Mouse (Mus musculus): Measurements from ENCODE around the gene Nxnl1. TPM values are rescaled to one million over a fixed set of nuclear protein-coding genes. Genes with fewer than 3 reads are reported as not detected.

Gene Nxnl1
- total RNA-seq, 2 experiments from 2014 or later: 0.82 to 0.84 TPM

- no peak for DNase-seq
Measured at GRCm38 (mm10) chr8:71580201-71580600, 13.8 kb upstream of the Nxnl1 start.

GRCm38 (mm10) chr8:71579476-71579875 is 13.1 kb upstream of the Nxnl1 start:
- DNase-seq: peak; percentile 83

DNA sequence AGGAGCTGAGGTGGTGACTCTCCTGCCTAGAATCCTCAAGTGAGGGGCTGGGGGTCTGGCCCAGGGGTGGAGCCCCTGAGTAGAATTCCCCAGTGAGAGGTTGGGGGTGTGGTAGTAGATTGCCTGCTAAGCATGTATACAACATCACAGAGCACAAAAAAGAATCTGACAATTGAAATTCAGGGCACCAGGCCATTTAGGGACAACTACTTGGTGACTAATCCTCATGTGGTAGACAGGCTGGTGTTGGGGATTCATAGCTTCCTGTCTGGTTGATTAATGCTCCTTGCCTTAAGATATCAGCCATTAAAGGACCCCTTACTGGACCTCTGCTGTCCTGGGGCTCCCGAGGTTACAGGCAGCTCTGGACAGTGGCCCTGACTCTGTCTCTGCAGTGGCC is 12.6 kb upstream of the Nxnl1 start:
- no peak for DNase-seq

- DNase-seq: no peak
Measured at GRCm38 (mm10) chr8:71577856-71578387, 11.5 kb upstream of the Nxnl1 start.

DNA sequence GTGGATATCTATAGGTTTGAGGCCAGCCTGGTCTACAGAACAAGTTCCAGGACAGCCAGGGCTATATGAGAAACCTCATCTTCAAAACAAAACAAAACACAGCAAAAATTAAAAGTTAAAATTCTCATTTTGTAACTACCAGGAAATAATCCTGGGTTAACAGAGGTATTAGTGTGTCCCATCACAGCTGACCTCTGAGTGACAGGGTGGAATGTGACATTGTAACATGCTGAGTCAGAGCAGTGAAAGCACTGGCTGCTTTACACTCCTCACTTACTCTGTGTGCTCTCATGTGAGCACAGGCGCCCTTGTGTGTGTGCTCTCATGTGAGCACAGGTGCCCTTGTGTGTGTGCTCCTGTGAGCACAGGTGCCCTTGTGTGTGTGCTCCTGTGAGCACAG is 8.6 kb upstream of the Nxnl1 start:
- DNase-seq: no peak

DNA sequence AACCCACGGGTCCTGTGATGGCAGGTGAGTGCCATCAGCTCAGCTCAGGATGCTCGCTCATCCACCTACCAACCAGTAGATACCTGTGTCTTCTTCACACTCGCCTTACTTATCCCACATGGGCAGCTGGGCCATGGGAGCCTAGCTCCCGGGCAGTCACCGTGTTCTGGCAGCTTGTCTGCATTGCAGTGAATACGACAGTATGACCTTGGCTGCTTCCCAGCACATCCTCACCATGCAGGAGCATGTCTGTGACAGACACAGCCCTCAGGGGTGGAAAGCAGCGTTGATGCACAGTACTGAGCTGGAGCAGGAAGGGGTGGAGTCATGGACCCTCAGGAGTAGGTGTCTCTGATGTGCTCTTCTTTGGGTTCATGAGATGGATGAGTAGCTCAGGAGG is 8.0 kb upstream of the Nxnl1 start:
- DNase-seq: peak; percentile 73

GRCm38 (mm10) chr8:71572847-71573633 is 6.6 kb upstream of the Nxnl1 start:
- DNase-seq: peak; percentile 84

DNA sequence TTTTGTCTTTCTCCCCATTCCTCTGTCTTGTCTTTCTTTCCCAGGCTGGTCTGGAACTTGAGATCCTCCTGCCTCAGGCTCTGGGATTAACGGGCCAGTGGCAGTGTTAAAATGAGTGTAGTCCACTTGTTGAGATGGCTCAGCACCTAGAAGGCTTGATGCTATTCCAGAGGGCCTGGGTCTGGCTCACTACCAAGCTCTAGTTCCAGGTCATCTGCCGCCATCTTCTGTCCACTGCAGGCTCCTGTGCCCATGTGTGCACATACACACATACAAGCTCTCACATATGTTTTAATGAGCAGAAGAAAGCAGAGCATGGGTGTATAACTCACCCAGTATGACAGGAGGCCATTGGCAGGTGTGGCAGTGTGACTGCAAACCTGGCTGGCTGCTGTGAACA is 5.7 kb upstream of the Nxnl1 start:
- no peak for DNase-seq

DNA sequence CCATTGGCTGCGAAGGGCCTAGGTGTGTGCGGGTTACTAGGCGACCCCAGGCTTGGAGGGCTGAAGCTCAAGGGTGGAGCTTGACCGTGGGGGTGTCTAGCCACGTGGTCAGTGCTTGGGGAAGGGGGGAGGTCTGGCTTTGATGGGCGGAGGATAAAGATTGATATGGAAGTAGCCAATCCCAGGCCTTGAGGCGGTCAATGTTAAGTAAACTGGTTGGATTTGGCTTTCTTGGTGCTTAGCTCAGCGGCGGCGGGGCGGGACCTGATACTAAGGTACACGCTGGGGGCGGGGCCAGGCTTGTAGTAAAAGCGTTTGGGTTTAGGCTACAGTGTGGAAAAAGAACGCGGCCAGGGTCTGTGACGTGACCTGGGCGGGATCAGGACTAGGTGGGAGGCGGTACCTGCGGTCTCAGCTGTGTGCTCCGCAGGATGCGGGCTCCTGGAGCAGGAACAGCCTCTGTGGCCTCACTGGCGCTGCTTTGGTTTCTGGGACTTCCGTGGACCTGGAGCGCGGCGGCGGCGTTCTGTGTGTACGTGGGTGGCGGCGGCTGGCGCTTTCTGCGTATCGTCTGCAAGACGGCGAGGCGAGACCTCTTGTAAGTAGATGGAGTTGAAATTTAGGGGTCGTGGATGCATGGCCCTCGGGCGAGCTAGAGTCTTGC is 4.0 kb upstream of the Nxnl1 start:
- DNase-seq: peak; percentile 94

DNA sequence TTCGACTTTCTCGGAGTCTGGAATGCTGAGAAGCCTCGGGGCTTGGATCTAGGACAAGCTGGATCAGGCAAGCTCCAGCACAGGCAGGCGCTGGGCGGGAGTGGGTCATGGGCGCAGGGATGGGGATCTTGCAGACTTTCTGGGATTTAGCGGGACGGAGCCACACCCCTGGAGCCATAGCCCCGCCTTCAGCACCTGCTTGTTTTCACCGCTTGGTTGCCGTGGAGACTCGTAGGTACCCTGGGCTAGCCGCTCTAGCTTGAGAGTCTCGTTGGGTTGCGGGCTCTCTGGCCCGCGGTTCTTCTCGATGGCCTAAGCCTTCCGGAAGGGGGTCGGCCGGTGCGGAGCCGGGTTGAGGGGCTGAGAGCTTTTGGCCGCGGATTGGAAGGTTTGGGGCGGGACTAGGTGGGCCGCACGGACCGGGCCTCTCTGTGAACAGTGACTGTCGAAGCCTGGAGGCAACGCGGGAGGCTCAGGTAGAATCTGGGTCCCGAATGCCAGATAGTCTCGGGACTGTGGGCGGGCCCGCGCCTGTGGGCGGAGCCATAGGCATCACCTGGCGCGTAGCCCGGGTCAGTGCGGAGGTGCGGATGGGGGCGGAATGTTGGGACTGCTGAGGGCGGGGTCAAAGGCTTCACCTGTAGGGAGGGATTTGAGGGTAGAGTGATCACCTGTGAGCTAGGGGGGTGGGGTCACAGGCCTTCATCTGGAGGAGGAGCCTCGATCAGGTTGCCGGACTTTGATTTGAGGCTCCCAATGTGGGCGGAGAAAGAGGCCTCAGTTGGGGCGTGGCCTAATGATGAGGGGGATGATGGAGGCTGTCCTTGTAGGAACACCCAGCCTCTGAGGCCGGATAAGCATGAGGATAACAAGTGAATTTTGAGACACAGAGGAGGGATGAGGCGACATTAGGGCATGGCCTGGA is 3.2 kb upstream of the Nxnl1 start:
- DNase-seq: peak; percentile 88

DNA sequence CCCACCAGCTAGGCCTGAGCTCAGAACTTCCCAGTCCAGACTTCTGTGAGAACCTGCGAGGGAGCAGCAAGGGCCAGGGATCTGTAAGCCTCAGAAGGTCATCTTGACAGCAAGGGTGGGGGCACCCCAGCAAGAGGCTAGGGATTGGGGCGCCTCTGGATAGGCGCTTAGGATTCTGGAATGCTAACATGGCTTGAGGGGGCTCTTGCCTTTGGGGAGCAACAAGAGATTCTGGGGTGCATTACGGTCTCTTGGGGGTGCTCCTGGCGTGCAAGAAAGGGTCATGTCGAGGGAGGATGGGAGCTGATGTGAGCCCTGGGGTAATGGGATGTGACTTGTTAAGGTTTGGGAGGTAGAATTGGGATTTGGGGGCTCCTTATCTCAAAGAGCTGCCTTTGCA is 2.5 kb upstream of the Nxnl1 start:
- DNase-seq: no peak

GRCm38 (mm10) chr8:71568387-71568937 is 2.1 kb upstream of the Nxnl1 start, which contains the start of gene Slc27a1:
Gene Slc27a1, plus strand, starts transcription at chr8:71568882.
- peak; percentile 93 for DNase-seq

DNA sequence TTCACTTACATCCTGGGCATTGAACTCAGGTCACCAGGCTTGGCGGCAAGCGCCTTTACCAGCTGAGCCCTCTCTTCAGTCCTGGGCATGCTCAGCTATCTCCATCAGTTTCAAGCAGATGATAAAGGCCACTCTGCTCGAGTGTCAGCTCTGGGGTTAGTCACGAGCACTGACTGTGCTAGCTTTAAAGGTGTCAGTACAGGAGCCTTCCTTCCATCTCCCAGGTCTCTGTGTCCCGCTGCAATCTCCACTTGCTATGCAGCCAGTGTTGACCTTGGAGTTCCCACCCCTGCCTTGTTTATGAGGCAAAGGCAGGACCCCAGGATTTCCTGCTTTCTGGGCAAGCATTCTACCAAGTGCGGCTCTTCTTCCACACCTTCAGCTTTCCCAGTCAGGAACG is 1.2 kb upstream of the Nxnl1 start:
- no peak for DNase-seq

GRCm38 (mm10) chr8:71563992-71564391 is 2.4 kb downstream of the Nxnl1 start:
- no peak for DNase-seq

GRCm38 (mm10) chr8:71562751-71563150 is 3.6 kb downstream of the Nxnl1 start:
- DNase-seq: peak; percentile 94

GRCm38 (mm10) chr8:71561401-71561800 is 5.0 kb downstream of the Nxnl1 start:
- DNase-seq: peak; percentile 75

DNA sequence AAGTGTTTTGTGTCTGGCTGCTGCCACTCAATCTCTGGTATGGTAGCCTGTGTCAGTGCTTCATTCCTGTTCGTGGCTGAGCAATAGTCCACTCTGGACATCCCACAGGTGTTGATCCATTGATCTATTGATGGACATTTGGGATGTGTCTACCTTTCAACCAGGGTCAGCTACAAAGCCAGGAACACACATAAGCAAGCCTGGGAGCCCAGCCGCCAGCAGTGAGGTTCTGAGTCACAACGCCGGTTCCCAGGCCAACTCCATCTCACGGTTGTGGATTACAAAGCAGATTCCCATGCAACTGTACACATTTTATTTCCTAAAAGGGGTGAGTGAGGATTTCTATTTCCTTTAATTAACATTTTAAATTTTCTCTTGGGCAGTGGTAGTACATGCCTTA is 5.6 kb downstream of the Nxnl1 start:
- no peak for DNase-seq

DNA sequence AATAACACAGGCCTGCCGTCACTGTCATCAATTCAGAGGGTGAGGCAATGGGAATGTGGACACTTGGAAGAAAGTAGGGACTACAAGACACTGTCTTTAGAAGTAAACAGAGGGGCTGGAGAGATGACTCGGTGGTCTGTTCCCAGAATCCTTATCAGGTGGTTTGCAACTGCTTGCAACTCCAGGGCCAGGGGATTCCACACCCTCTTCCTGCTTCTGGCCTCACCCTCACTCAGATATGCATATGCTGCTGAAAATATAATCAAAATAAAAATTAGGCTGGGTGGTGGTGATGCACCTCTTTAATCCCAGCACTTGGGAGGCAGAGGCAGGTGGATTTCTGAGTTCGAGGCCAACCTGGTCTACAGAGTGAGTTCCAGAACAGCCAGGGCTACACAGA is 6.3 kb downstream of the Nxnl1 start:
- DNase-seq: no peak

DNA sequence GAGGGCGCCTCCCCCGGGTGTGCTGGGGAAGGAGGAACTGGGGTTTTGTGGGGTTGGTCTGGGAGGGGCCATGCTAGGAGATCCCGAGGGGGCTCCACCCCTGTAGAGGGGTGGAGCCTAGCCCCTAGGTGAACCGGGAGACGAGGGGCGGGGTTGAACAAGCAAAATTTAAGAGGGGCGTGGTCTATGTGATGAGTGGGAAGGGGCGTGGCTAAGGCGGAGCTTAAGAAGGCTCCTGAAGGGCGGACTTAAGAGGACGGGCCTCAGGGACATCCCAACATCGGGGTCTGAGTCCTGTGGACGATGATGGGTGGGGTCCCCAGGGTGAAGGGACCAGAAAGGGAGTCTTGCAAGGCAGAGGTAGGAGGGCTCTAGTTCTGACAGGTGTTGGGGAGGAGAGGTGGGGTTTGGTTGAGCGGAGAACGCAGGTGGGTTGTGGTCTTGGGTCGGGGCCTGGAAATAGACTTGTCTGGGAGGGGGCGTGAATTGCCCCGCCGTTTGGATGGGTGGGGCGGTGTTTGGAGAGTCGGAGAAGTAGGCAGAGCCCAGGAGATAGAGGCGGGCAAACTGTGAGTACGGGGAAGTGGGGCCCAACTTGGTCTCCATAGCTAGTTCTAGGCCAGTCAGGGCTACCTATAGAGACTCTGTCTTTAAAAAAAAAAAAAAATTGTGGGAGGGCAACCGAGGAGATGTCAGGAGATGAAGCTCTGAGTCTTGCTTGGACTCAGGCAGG is 7.3 kb downstream of the Nxnl1 start:
- DNase-seq: peak; percentile 86

DNA sequence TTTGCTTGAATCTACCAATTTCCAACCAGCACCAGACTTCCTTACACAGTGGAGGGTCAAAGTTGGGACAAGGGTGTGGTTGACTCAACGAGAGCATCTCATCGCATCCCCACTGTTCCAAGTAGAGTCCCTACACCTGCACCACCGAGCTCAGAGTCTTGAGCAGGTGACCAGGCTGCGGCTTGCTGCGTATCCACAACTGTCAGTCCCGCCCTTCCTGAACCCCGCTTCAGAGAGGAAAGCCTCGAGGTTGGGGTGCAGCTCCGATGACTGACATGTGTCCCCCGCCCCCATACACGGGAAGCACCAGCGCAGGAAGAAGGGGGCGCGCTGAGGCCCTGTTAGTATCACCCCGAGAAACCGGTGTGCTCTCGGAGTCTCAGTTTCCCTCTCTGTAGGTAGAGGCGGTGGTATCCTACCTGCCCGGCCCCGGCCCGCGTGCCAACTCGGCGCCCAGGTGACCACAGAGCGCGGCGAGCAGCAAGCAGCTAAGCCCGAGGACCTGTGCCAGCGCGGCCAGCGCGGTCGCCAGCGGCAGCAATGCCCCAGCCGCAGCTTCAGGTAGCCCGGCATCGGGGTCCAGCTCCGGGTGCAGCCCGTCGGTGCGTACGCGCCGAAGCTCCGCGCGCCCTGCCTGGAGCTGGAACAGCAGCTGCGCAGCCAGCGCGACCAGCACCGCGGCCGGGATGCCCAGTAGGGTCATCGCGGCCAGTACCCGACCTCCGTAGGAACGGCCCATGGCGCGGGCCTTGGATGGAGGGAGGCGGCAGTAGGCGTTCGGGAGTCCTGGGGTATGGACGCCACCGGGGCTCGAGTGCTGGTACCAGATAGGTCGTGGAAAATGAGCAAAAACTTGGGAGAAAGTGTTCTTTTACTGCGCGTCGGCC is 8.1 kb downstream of the Nxnl1 start, which contains the start of gene Tmem221:
Gene Tmem221, minus strand, starts transcription at position 801 of the 887 bp plus-strand sequence.
- DNase-seq: no peak
